Mouse (Mus musculus): Measurements from ENCODE around the gene Mdfic. TPM values are rescaled to one million over a fixed set of nuclear protein-coding genes. Genes with fewer than 3 reads are reported as not detected.

Mdfic gene
- 16.9 and 24.6 TPM in 2 replicates for polyA plus RNA-seq (2012; rRNA removed; ENCODE audit: low replicate concordance)

DNA sequence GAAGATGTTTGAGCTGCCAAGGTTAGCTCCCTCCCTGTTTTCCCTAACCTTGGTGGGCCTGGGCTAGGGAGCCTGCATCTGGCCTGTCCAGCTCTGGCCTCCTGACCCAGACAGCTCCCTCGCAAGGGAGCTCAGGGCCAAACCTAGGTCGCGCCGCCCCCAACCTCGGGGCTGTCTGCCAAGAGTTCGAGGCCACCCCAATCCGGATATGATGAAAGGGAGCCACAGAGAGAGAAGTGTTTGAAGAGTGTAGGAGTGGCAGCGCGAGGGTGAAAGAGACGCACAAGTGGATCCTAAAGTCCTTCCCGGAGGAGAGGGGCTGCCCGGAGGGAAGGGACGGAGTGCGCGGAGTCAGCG, at the start of gene Mdfic:
TSS of gene Mdfic (plus strand) at position 201 of the 357 bp plus-strand sequence.

